8 mouse cellular contexts compared by ENCODE assay signal in the genomic region with DNA sequence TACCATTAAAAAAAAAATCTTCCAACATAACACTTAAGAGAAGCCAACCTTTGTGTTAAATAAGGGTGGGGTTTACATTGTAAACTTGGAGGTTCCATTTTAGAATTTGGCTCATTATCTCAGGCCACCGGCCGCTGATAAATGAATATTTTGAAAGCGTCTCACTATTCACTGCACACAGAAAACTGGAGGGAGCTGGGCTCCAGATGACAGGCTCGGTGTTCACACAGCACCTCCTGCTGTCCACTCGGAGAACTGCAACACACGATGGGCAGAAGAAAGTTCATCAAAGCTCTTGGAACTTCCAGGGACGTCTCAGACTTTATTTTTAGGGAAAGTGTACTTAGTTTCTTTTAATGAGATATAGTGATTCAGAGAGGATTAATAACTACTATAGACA.
DNase-seq lines count a peak whose midpoint lies in the region; ATAC-seq and TF ChIP-seq lines count a peak whose summit lies in the region.

No protein-coding gene starts in this region.

- TF ChIP-seq CTCF in bone marrow macrophage, adult 2 months (IDR thresholded peaks at IDR 0.05; ENCODE audit: low read depth, low read length): peak; percentile 90
- peak; percentile 82; the same call in 1 of the 2 replicates for TF ChIP-seq CTCF in embryonic fibroblast, embryonic 13.5 days (IDR thresholded peaks at IDR 0.05; ENCODE audit: borderline replicate concordance, insufficient read depth, low read length)
- TF ChIP-seq CTCF in hindbrain, postnatal 0 days (IDR thresholded peaks at IDR 0.05; ENCODE audit: low read depth): peak; percentile 88

- peaks cover 8% of the 10 kb centered on the region; the same call in 1 of the 2 replicates for H3K4me1 ChIP-seq in midbrain, embryonic 14.5 days (ENCODE audit: control insufficient read depth, insufficient read depth, low read length)
- H3K4me1 ChIP-seq in midbrain, embryonic 15.5 days: peaks cover 8% of the 10 kb centered on the region
- no peaks in the 10 kb centered on the region for H3K4me1 ChIP-seq in bone marrow macrophage, adult 2 months (ENCODE audit: control insufficient read depth, insufficient read depth, low read length)
- no peaks in the 10 kb centered on the region for H3K4me1 ChIP-seq in embryonic fibroblast, embryonic 13.5 days (ENCODE audit: control insufficient read depth, insufficient read depth, low read length)
- no peaks in the 10 kb centered on the region for H3K4me1 ChIP-seq in hindbrain, postnatal 0 days (ENCODE audit: insufficient read depth, low read length)

- intact Hi-C loops in left cerebral cortex, postnatal 4 days (cut with DNase I): loop anchor here (5.0 kb wide), 1 partner anchor 405 kb away; no protein-coding TSS in a partner anchor

- no peak overlapping the region for H3K27ac ChIP-seq in midbrain, embryonic 14.5 days (replicated peaks; ENCODE audit: low read depth, low read length)
- H3K27ac ChIP-seq in midbrain, embryonic 15.5 days: no peak overlapping the region
- no peak overlapping the region for H3K27ac ChIP-seq in bone marrow macrophage, adult 2 months (ENCODE audit: insufficient read depth, low read depth, low read length)
- no peak overlapping the region for H3K27ac ChIP-seq in embryonic fibroblast, embryonic 13.5 days (ENCODE audit: insufficient read depth, low read length)
- H3K27ac ChIP-seq in hindbrain, postnatal 0 days: no peak overlapping the region

- no peaks in the 10 kb centered on the region for H3K9me3 ChIP-seq in midbrain, embryonic 14.5 days (ENCODE audit: control insufficient read depth, low read length)
- no peaks in the 10 kb centered on the region for H3K9me3 ChIP-seq in midbrain, embryonic 15.5 days
- H3K9me3 ChIP-seq in hindbrain, postnatal 0 days (ENCODE audit: low read length): no peaks in the 10 kb centered on the region

- H3K9ac ChIP-seq in midbrain, embryonic 14.5 days (replicated peaks; ENCODE audit: low read length): no peak overlapping the region
- H3K9ac ChIP-seq in midbrain, embryonic 15.5 days: no peak overlapping the region
- H3K9ac ChIP-seq in hindbrain, postnatal 0 days (replicated peaks; ENCODE audit: low read length): no peak overlapping the region

- H3K4me2 ChIP-seq in midbrain, embryonic 14.5 days (ENCODE audit: low read length): no peak overlapping the region
- no peak overlapping the region for H3K4me2 ChIP-seq in midbrain, embryonic 15.5 days
- no peak overlapping the region for H3K4me2 ChIP-seq in hindbrain, postnatal 0 days (ENCODE audit: low read depth, low read length)

- no peaks in the 10 kb centered on the region for H3K27me3 ChIP-seq in midbrain, embryonic 14.5 days (ENCODE audit: control insufficient read depth, insufficient read depth, low read length)
- no peaks in the 10 kb centered on the region for H3K27me3 ChIP-seq in midbrain, embryonic 15.5 days (replicated peaks)
- no peaks in the 10 kb centered on the region for H3K27me3 ChIP-seq in hindbrain, postnatal 0 days (ENCODE audit: insufficient read depth, low read length)

- ATAC-seq in midbrain, embryonic 14.5 days (ENCODE audit: low FRiP score, low TSS enrichment): no peak
- no peak for ATAC-seq in midbrain, embryonic 15.5 days (replicated peaks)
- peak; percentile 28; the same call in 1 of the 2 replicates for ATAC-seq in hindbrain, postnatal 0 days

- 3% methylated on average over 7 of the region's 7 CpGs for WGBS in midbrain, embryonic 14.5 days
- WGBS in midbrain, embryonic 15.5 days: under 1% methylated on average over 7 of the region's 7 CpGs
- WGBS in hindbrain, postnatal 0 days: 4% methylated on average over 7 of the region's 7 CpGs

- no peak overlapping the region for H3K4me3 ChIP-seq in midbrain, embryonic 14.5 days (replicated peaks; ENCODE audit: low read depth, low read length)
- no peak overlapping the region for H3K4me3 ChIP-seq in midbrain, embryonic 15.5 days
- no peak overlapping the region for H3K4me3 ChIP-seq in bone marrow macrophage, adult 2 months (ENCODE audit: insufficient read depth, low read length)
- H3K4me3 ChIP-seq in embryonic fibroblast, embryonic 13.5 days (ENCODE audit: insufficient read depth, low read length): no peak overlapping the region
- no peak overlapping the region for H3K4me3 ChIP-seq in hindbrain, postnatal 0 days (ENCODE audit: low read length)

- no peaks in the 10 kb centered on the region for H3K36me3 ChIP-seq in midbrain, embryonic 14.5 days (ENCODE audit: control insufficient read depth, insufficient read depth, low read length)
- no peaks in the 10 kb centered on the region for H3K36me3 ChIP-seq in midbrain, embryonic 15.5 days (replicated peaks)
- H3K36me3 ChIP-seq in hindbrain, postnatal 0 days (ENCODE audit: insufficient read depth, low read length): no peaks in the 10 kb centered on the region

- DNase-seq in midbrain, embryonic 14.5 days: peak; percentile 83
- peak; percentile 83 for DNase-seq in hindbrain, postnatal 0 days (ENCODE audit: low spot score)
- peak; percentile 84 for DNase-seq in left cerebral cortex, postnatal 4 days
- peak; percentile 66 for DNase-seq in ovary, postnatal 36 days (ENCODE audit: low spot score)
- peak; percentile 28 for DNase-seq in urinary bladder, postnatal 10 days (ENCODE audit: low spot score)

- TF ChIP-seq POLR2A in bone marrow macrophage, adult 2 months (IDR thresholded peaks at IDR 0.05; ENCODE audit: borderline replicate concordance, low read depth, low read length): no peak
- TF ChIP-seq POLR2A in embryonic fibroblast, embryonic 13.5 days (IDR thresholded peaks at IDR 0.05; ENCODE audit: low read depth, low read length): no peak

Comparison
In these comparisons a context has a peak if more than half of its experiments do, and no peak if none do; other contexts are left out.
1. DNase-seq: peak in every context shown above with its lines; median percentile 84 in left cerebral cortex, postnatal 4 days; 83 in midbrain, embryonic 14.5 days; 83 in hindbrain, postnatal 0 days; 66 in ovary, postnatal 36 days; 28 in urinary bladder, postnatal 10 days.